Mouse (Mus musculus) lung, adult 2 months (tissue): ENCODE data around the gene Pde4dip.

Source experiments
- CTCF ChIP-seq: fragments of 200-500 bp; IDR thresholded peaks from 2 replicates; pipeline ENCODE4 v1.5.1; 2011; ENCODE audit warnings: mild to moderate bottlenecking, low read length, control low read depth; ENCODE audit not compliant: insufficient read depth
- POLR2A ChIP-seq: fragments of 200-500 bp; IDR thresholded peaks from 2 replicates; pipeline ENCODE4 v1.6.1; 2011; ENCODE audit warnings: low read depth, mild to moderate bottlenecking, control low read depth, low read length, borderline replicate concordance; ENCODE audit errors: extremely low read depth

DNA sequence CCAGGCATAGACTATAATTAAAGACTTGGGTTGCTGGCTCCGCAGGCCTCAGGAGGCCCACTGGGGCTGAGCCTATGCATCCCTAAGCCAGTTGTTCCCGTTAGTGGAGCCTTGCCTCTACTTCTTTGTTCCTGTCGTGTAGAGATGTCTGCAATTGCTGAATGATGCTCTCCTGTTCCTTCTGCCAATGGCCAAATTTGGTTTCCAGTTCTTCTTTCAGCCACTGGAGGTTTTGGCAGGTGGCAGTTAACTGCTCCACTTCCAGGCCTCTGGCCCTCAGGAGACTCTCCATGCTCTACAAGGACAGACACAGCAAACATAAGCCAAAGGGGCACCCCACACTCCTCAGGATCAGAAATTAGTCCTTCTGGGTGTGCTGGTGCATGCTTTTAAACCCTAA, 135.6 kb downstream of the Pde4dip start:
- TF ChIP-seq POLR2A (no peak), CTCF (no peak)
